Mouse (Mus musculus) lung, adult 2 months (tissue): ENCODE data around the gene Nfatc3.

ENCODE experiments used
- CTCF ChIP-seq: fragments of 200-500 bp; IDR thresholded peaks from 2 replicates; pipeline ENCODE4 v1.5.1; 2011; ENCODE audit warnings: mild to moderate bottlenecking, low read length, control low read depth; ENCODE audit not compliant: insufficient read depth
- POLR2A ChIP-seq: fragments of 200-500 bp; IDR thresholded peaks from 2 replicates; pipeline ENCODE4 v1.6.1; 2011; ENCODE audit warnings: low read depth, mild to moderate bottlenecking, control low read depth, low read length, borderline replicate concordance; ENCODE audit errors: extremely low read depth

- no peak for TF ChIP-seq CTCF
- no peak for TF ChIP-seq POLR2A
Measured at GRCm38 (mm10) chr8:106038721-106039120, 19.9 kb upstream of the Nfatc3 start.
